Mouse (Mus musculus): Measurements from ENCODE around the gene Prpf8.
"Not testable (repeated sequence)": the region's sequence is repeated elsewhere in the genome, so short reads cannot be mapped to it uniquely, and the experiment has no call there.

Gene Prpf8

DNA sequence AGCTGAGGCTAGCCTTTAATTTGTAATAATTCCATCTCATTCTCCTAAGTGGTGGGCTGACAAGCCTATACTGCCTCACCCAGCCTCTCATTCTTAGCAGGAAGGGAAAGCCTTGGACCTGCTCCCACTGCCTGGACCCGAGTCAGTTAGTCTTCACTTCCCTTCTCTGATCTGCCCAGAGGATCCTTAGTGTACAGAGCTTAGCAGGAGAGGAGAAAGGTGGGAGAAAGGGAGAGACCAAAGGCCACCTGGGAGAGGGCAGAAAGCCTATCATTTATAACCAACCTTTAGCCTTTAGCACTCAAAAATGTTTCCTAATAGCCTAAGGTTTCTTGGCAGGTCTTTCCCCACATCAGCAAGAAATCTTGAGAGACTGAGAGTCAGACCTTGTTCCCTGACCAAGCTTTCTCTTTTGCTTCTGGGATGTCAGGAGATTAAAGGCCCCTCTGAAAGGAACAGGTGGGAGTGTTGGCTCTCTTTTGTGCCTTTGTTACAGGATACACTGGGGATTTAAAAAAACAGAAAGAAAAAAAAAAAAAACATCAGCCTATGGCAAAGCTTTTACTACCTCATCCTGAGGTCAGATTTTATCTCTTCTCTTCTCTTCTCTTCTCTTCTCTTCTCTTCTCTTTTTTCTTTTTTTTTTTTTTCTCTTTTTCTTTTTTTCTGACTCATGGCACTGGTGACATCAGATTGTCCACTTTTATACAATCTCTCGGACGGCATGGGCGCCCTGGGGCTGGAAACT, 47.8 kb downstream of the Prpf8 start:
- DNase-seq (ENCODE audit: low spot score), result no peak

DNA sequence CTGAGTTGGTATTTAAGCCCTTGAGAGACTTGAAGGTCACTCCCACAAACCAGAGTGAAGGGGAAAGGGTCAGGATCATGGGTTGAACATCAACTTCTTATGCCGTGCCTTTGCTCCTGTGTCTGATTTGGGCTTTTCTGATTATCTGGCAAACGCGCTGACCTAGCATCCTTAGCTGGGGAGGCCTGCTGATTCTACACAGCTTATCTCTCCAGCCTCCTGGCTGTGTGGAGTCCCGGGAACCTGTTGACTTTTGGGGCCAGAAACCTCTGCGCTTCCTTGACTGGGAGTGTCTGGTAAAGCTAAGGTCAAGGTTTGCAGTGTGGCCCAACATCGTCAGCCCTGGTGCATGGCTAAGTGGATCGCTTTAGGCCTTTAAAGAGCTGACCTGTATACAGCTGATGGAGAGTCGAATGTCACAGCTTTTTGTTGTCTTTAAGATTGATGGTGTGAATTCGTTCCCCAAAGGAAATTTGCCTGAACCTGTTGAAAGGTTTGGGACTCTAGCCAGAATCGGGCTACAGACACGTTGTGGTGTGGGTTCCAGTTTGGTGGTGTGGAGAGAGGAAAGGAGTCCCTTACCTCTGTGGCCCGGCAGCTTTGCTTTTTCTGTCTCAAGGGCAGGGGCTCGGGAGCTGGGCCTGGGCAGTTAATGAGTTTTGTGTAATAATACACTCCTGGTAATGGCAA, 48.6 kb downstream of the Prpf8 start:
- DNase-seq (ENCODE audit: low spot score), result no peak

DNA sequence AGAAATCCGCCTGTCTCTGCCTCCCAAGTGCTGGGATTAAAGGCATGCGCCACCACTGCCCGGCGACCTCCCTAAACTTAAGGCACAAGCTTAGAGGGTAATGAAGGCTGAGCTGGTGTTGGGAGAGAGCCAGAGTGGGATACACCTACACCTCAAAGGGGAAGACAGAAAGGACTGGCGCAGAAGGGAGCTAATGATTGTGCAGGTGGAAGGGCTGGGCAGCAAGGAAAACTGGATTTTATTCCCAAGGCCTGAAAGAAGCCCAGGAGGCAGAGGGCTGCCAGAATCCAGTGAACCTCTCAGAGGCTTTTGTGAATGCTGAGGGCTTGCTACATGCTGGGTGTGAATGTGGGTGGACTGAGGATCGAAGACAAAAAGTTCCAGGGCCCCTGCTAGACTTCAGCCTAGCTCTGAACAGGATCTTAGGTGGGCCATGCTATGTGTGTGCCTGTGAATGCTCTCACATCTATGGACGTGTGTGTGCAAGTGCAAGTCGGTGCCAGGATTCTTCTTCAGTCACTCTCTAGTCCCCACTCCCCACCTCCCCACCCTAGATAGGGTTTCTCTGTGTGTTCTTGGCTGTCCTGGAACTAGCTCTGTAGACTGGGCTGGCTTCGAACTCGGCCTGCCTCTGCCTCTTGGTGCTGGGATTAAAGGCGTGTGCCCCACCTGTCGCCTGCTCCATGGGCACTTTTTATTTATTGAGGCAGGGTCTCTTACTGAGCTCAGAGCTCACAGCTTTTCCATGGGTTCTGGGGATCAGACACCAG, 49.8 kb downstream of the Prpf8 start:
- no peak for DNase-seq (ENCODE audit: low spot score)

DNA sequence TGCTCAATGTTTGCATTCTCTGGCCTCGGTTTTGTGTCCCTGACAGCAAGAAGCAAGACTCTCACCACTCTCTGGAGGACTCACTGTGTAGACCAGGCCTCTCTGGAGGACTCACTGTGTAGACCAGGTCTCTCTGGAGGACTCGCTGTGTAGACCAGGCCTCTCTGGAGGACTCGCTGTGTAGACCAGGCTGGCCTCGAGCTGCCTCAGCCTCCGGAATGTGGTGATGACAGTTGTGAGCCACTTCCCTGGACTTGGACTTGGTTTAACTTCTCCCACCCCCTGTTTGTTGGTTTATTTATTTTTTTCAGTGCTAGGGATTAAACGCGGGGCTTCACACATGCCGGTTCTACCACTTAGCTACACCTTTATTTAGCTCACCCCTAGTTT, 50.4 kb downstream of the Prpf8 start:
- no peak for DNase-seq (ENCODE audit: low spot score)

DNA sequence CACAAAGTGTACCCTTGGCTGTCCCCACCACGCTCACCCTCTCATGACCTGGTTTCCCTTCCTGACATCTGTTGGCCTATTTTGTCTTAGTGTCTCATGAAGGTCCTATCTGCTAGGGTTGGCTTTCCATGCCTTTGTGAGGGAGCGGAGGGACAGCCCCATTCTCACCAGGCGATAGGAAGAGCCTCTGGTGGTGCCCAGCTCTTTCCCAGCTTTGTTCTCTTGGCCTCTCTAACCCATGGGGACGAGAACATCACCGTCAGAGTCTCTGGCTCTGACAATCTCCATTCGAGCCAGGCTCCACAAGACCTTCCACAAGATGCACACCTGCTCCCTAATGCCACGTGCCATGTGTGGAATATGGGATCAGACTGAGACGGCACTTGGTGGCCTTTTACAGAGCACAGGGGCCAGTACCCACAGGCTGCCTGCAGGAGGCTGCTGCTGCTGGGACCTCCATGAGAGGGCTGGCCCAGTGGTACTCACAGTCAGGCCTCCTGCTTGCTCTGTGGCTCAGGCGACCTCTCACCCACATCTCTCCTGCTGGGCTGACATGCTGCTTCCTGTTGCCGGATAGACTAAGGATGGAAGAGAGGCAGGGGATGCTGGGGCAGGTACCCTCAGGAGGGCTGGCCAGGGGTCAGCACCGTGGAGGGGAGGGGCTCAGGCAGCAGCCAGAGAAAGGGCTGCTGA, 51.0 kb downstream of the Prpf8 start:
- peak; percentile 39 for DNase-seq (ENCODE audit: low spot score)

DNA sequence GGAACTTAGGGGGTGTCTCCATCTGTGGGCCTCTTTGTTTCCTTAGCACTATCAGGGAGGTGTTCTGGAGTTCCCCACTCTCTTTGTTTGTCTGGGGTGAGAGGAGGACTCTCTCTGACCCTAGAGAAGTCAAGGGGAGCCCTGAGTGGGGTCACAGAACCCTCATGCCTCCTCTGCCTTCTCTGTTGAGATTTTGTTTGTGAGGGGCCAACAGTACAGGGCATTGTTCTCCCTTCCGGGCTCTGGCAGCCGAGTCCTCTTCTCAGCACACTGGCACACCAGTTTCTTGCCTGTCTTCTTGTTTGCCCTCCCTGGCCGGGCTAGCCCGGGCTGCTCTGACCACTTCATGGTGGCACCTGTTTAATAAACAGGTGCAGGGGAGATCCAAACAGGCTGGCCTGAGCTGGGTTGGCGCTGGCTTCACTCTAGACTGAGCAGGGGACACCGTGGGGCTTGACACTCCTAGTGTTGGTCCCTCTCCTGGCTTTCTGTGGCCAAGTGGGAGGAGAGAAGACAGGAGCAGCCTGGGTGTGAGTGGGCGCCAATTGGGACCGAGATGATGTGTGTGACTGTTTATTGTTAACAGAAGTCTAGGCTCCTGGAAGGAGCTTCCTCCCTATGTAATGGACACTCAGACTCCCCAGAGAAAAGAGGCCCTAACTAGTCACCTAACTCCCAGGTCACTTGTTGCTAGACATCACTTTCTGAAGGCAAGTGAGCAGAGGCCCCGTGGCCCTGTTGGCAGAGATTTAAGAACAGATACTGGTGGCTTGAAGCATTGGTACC, 51.8 kb downstream of the Prpf8 start:
- DNase-seq (ENCODE audit: low spot score), result no peak

DNA sequence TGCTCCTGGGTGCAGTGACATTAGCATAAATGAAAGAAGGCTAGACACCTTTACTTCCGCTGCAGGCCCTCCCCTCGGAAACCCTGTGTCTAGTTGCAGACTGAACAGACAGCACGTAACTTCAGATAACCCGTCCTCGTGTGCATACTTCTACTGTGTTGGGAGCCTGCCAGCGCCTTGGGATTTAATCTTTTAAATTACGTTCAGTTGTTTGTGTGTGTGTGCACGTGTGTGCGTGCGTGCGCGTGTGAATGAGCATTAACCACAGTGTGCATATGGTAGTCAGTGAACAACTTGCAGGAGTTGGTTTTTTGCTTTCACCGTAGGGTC, 52.3 kb downstream of the Prpf8 start:
- no peak for DNase-seq (ENCODE audit: low spot score)

DNA sequence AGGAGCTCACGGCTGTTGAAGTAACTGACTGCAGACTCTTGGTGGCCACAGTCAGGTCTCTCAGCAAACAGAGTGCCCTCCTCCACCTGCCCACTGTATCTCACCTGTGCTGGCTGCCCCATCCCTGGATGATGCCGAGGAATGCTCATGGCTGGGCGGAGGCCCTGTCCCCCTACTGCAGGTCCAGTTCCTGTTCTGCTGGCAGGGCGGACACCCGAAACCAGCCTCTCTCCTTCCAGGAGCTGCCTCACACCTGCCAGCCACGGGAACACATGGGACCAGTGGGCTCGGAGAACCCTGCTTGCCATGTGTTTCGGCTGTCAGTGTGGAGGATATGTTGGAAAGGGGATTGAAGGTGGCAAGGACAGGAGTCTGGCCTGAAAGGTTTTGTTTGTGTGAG, 53.6 kb downstream of the Prpf8 start:
- DNase-seq (ENCODE audit: low spot score), result no peak

DNA sequence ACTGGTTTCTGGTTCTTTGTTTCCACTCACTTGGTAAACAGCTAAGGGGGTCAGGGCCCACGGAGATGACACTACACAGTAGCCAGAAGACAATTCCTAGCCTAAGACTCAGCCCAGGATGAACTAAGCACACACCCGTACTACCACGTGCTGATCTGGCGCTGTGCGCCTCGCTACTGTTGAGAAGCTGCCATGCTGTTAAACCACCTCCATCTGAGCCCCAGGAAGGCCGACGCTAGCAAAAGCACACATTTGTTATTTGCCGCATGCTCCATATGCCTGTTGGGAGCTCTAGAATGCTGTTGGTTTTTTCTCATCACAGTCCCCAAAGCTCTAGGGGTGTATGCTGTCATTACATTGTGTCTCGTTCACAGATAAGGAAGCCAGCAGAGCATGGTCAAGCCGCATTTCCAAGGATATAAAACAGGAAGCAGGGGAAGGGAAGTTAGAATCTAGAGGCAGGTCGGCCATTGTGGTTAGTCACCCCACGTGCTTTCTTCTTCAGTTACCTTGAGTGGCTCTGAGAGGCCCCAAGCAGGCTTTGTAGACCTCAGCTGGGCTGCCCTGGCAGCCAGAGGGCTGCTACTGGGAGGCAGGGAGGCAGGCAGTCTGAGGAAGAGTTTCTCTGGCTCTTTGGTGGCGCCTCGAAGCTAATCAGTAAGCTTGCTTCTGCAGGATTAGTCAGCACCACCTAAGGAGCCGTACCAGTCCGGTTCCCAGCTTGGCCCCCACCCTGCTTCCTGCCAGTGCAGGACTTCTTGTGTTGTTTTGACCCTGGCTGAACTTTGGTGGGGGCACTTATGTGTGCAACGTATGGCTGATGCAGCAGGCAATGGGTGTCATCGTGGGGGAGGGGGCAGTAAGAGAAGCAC, 54.3 kb downstream of the Prpf8 start:
- no peak for DNase-seq (ENCODE audit: low spot score)

DNA sequence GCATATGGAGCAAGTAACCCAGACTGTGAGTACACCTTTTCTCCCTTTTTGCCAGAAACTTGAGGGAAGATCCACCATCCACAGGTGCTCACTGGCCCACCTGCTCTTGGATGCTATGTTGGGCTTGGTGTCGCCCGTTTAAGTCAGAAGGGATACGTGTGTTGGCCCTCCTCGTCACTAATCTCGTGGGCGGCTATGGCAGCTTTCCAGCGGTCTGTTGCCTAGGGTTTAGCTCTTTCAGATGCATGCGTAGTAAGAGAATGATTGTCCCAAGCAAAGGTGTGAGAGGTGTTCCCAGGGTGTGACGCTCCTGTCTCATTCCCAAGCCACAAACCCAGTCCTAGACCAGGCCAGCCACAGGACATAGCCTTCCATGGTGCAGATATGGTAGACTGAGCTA, 58.1 kb downstream of the Prpf8 start:
- no peak for DNase-seq (ENCODE audit: low spot score)

DNA sequence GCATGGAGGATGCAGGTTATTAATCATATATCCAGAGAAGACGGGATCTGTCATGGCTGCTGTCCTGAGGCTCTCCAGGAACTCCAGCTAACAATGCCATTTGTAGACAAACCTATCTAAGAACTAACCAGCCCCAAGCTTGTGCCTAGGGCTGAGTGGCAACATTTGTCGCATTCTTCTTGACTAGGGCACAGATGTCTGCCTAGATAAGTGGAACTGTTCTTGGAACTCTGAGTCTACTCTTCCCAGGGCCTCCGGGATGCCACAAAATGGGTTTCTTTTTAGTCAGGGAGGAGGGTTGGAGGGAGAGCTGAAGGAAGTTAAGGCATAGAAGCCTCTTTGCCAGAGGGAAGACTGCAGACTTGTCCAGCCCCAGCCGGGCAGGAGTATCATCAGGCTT, 59.4 kb downstream of the Prpf8 start:
- DNase-seq (ENCODE audit: low spot score), result no peak

DNA sequence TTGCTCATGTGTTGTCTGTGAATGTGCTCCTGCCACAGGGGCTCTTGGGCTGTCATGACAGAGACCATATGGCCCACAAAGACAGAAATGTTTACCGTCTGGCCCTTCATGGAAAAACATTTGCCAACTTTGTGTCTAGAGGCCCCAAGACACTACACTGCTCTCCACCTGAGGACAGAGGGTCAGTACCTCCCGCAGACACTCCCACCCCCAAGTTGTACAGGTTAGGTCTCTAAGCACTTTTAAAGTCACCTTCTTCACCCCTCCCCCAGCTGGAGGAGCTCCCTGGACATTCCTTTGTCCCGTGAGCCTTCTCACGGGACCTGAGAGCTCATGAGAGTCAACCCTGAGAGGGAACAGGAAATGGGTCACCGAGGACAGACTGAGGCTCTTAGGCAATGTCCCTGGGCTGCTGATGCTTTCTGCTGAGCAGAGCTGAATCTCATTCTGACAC, 63.1 kb downstream of the Prpf8 start:
- DNase-seq (ENCODE audit: low spot score), result peak; percentile 36

DNA sequence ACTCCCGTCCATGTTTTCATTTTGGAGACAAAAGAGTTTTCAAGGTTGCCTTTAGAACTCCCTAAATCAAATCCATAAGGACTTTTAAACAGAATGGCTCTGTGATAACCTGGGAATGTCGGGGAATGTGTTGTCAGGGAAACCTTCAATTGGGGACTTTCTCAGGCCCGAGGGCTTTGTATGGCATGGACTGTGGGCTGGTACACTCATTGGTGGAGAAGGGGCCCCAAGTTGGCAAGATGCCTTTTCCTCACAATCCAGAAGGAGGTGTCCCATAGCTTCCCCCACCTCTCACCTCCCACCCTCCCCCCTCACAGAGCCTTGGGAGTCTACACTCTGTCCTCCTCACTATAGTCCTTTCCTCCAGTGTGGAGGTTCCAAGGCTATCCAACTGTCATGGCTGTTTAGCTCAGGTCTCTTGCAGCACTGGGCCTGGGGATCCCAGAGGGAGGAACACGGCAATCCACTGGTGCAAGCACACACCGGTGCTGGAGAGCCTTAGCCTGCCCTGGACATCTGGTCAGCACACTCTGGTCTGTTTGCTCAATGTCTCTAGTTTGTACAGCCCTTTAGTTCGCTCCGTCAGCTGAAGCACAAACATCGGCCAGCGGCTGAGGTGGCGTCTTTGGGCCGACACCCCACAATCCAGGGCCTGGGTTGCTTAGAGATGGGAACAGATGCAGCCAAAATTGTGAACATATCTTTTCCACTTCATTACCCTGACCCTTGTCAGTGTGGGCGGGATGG, 63.8 kb downstream of the Prpf8 start:
- DNase-seq (ENCODE audit: low spot score), result no peak

DNA sequence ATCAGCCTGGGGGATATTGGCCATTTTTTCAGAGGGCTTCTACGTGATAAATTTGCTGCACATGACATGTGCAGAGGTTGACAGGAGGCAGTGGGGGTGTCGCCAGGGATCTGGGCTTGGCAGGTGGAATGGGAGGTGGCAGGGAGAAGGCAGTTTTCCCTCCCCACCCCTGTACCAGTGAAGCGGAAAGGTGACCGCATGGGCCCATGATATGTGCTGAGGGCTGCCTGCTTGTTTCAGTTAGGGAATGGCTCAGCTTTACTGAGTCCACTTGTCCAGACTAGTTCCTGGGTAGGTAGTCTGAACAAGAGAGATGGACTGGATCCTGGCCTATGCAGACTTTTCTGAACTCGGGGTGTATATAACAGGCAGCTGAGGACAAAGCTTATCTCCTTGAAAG, 64.7 kb downstream of the Prpf8 start:
- DNase-seq (ENCODE audit: low spot score), result no peak

DNA sequence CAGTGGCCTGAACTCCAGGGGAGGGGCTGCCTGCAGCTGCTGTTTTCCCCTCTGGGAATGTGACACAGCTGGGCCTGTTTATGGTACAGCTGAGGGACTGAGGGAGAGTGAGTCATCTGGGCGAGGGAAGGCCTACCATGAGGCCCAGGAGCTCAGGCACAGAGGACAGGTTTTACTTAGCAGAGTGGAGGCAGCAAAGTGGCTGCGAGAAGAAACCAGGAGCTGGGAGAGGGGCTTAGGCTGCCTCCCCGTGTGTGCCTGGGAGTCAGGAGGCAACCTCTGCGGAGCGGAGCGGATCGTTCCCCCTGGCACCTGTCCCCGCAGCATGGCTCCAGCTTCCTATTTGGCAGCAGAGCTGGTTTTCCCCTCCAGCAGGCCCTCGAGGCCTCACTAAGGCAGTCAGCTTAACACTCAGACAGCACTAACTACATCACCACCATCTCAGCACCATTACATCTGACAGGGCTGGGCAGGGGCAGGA, 65.4 kb downstream of the Prpf8 start:
- no peak for DNase-seq (ENCODE audit: low spot score)

DNA sequence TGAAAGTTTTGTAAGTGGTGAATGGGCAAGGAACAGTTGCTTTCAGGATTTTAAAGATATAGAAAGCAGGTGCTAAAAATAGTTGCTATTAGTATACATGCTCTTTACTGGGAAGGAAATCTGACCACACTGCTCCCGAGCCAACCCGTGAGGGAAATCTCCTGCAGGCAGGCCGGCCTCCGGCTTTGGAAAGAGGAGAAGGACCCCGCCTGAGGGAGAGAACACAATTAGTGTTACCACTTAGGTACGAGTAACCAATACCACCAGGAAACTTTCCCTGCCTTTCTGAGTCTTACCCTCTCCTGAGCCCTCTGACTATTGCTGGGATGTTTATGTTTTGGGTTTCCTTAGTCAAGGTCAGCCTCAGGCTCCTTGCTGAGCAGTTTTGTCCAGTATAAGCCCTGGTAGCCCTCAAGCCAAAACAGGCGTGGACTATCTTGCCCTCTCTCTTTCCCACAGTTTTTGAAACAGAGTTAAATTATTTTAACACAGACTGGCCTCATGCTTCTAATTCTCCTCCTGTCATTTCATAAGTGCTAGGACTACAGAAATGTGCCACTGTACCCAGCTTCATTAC, 66.4 kb downstream of the Prpf8 start:
- no peak for DNase-seq (ENCODE audit: low spot score)

DNA sequence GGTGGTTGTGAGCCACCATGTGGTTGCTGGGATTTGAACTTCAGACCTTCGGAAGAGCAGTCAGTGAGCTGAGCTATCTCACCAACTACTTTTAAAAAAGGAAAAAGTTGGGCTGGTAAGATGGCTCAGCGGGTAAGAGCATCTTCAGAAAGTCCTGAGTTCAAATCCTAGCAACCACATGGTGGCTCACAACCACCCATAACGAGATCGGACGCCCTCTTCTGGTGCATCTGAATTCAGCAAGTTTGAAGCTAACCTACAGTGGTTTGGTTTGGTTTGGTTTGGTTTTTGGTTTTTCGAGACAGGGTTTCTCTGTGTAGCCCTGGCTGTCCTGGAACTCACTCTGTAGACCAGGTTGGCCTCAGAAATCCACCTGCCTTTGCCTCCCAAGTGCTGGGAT, 69.4 kb downstream of the Prpf8 start:
- not testable (repeated sequence) for DNase-seq (ENCODE audit: low spot score)

DNA sequence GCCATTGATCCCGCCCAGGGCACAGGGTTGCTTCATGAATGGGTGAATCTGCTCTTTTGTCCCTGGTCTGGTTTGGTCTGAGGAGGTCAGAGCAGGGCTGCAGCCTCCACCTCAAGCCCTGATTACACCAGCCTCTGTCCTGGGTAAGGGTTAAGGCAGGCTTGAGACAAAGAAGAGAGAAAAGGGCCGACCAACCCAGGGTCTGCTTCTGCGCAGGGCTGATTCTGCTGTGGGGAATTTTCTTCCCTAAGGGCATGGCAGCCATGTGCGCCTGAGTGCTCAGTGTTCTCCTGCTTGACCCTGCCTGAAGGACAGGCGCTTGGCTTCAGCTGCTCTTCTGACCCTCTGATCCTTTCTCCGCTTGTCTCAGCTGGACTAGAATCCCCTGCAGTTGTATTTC, 70.5 kb downstream of the Prpf8 start:
- no peak for DNase-seq (ENCODE audit: low spot score)

DNA sequence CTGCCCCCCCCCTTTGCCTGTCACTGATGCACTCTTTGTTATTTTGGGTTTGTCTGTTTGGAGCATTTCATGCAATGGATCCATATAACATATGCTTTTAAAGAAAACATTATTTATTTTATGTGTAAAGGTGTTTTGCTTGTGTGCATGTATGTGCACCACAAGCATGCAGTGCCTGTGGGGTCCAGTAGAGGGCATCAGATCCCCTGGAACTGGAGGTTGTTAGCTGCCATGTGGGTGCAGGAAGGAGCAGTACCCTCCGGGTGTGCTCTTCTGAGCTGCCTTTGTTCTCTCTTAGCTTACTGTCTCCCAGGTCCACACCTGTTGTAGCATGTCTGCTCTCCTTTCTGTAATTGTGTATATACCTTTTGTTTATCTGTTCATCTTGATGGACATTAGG, 71.5 kb downstream of the Prpf8 start:
- DNase-seq (ENCODE audit: low spot score), result no peak
